In the genomic region with DNA sequence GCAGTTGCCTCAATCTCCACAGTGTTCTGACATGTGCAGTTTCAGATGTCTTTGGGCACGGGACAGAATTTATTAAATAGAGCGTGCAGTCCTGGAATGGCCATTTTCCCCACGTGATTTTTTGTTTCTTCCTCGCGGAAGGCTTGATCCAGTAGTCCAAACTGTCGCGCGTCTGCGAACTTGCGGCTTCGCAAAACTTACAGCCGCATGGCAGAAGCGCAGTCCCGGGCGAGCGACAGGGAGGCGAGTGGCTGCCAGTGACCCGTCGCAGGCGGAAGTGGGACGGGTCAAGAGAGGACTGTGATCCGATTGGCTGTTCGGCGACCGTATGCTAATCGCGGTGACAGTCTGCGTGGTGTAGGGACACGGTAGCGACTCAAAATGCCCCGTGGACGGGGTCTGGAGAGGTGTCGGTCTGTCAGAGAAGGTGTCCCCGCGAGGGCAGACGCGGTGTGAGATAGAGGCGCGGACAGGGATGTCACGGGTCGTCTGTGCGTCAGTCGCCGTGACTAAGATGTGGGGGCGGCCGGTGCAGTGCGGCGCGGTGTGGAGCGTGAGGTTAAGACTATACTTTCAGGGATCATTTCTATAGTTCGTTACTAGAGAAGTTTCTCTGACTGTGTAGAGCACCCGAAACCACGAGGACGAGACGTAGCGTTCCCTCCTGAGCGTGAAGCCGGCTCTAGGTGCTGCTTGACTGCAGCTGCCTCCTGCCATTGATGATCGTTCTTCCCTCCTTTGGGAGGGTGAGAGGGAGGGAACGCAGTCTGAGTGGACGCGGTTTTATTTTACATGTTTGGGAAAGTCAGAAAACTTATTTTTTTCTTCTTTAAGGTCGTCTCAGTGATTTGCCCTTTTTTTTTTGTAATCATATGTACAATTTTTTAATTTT, we compare ENCODE assay signal across 8 mouse cellular contexts.
DNase-seq lines count a peak whose midpoint lies in the region; ATAC-seq and TF ChIP-seq lines count a peak whose summit lies in the region.
"Not testable (repeated sequence)": the region's sequence is repeated elsewhere in the genome, so short reads cannot be mapped to it uniquely, and the experiment has no call there.

No protein-coding gene starts in this region.

- not testable (repeated sequence) for H3K27ac ChIP-seq in forebrain, embryonic 14.5 days (ENCODE audit: low read depth, low read length); liver, postnatal 0 days (ENCODE audit: low read depth)
- H3K27ac ChIP-seq in neural tube, embryonic 13.5 days (replicated peaks), result 0 out of 2 replicates have a peak overlapping the region, but pooled peaks have one; percentile 46

- peak; percentile 99 for ATAC-seq in forebrain, embryonic 14.5 days
- peak; percentile 98 for ATAC-seq in liver, postnatal 0 days
- peak; percentile 99 for ATAC-seq in neural tube, embryonic 13.5 days (ENCODE audit: low read depth)

- not testable (repeated sequence) for H3K36me3 ChIP-seq in forebrain, embryonic 14.5 days (ENCODE audit: control insufficient read depth, insufficient read depth, low read length); liver, postnatal 0 days (replicated peaks; ENCODE audit: insufficient read depth, low read length); neural tube, embryonic 13.5 days

- not testable (repeated sequence) for TF ChIP-seq CTCF in liver, postnatal 0 days (IDR thresholded peaks at IDR 0.05; ENCODE audit: low read depth)

- peak overlapping the region; percentile 27 for H3K4me3 ChIP-seq in forebrain, embryonic 14.5 days (ENCODE audit: low read depth, low read length)
- H3K4me3 ChIP-seq in liver, postnatal 0 days (ENCODE audit: low read depth, low read length), result not testable (repeated sequence)
- H3K4me3 ChIP-seq in neural tube, embryonic 13.5 days, result peak overlapping the region; percentile 35

- intact Hi-C loops in heart, postnatal 14 days (cut with DNase I), result loop anchor here (5.0 kb wide), 1 partner anchor 44 kb away; no protein-coding TSS in a partner anchor

- H3K9me3 ChIP-seq in forebrain, embryonic 14.5 days (replicated peaks; ENCODE audit: control insufficient read depth, low read length); liver, postnatal 0 days (ENCODE audit: low read length); neural tube, embryonic 13.5 days: not testable (repeated sequence)

- not testable (repeated sequence) for H3K27me3 ChIP-seq in forebrain, embryonic 14.5 days (replicated peaks; ENCODE audit: control insufficient read depth, insufficient read depth, low read length); liver, postnatal 0 days (ENCODE audit: insufficient read depth, low read length); neural tube, embryonic 13.5 days

- peak overlapping the region; percentile 58 for H3K4me2 ChIP-seq in forebrain, embryonic 14.5 days (ENCODE audit: low read length)
- peak overlapping the region; percentile 64 for H3K4me2 ChIP-seq in liver, postnatal 0 days (ENCODE audit: low read depth, low read length)
- H3K4me2 ChIP-seq in neural tube, embryonic 13.5 days, result peak overlapping the region; percentile 60

- peak; percentile 25; the same call in 1 of the 2 replicates for TF ChIP-seq EP300 in liver, postnatal 0 days (IDR thresholded peaks at IDR 0.05; ENCODE audit: low read depth)

- under 1% methylated on average over 26 of the region's 63 CpGs for WGBS in forebrain, embryonic 14.5 days
- whole genome bisulfite sequencing in liver, postnatal 0 days (ENCODE audit: insufficient replicate concordance), result under 1% methylated on average over 28 of the region's 63 CpGs
- 1% methylated on average over 29 of the region's 63 CpGs for WGBS in neural tube, embryonic 13.5 days

- peak overlapping the region; percentile 47; the same call in 1 of the 2 replicates for H3K9ac ChIP-seq in forebrain, embryonic 14.5 days (ENCODE audit: low read length)
- 0 out of 2 replicates have a peak overlapping the region, but pooled peaks have one; percentile 43 for H3K9ac ChIP-seq in liver, postnatal 0 days (replicated peaks)
- peak overlapping the region; percentile 60 for H3K9ac ChIP-seq in neural tube, embryonic 13.5 days

- H3K4me1 ChIP-seq in forebrain, embryonic 14.5 days (ENCODE audit: control insufficient read depth, insufficient read depth, low read length); neural tube, embryonic 13.5 days (replicated peaks): not testable (repeated sequence)
- peaks cover 15% of the 10 kb centered on the region for H3K4me1 ChIP-seq in liver, postnatal 0 days (ENCODE audit: insufficient read depth)

- DNase-seq in ES-CJ7 (ENCODE audit: low read depth, low spot score), result peak; percentile 84
- DNase-seq in cerebellum, adult 11 months, result peak; percentile 56
- DNase-seq in forebrain, embryonic 14.5 days (ENCODE audit: low spot score), result peak; percentile 85
- peak; percentile 73 to 74 for DNase-seq in heart, postnatal 14 days
- DNase-seq in kidney, postnatal 4 days, result peak; percentile 75 to 85
- peak; percentile 81 for DNase-seq in liver, postnatal 0 days
- DNase-seq in telencephalon, adult 2 months (ENCODE audit: low read depth, low spot score), result peak; percentile 66
